Mouse (Mus musculus) liver, adult 2 months (tissue): ENCODE data around the gene Icos.

ENCODE experiments used
- CTCF ChIP-seq: fragments of 200-500 bp; IDR thresholded peaks from 2 replicates; pipeline ENCODE4 v1.5.1; 2011; ENCODE audit warnings: low read depth, low read length, control low read depth
- POLR2A ChIP-seq: fragments of 200-500 bp; IDR thresholded peaks from 2 replicates; pipeline ENCODE4 v1.6.1; 2011; ENCODE audit warnings: low read length, control low read depth; ENCODE audit not compliant: insufficient read depth; ENCODE audit errors: extremely low read depth

- no peak for TF ChIP-seq CTCF
- no peak for TF ChIP-seq POLR2A
These were observed 21.0 kb downstream of the Icos start for GRCm38 (mm10) chr1:60998689-60999088.
